Comparison of ENCODE assay signal across 12 mouse cellular contexts in genomic region chr6:38730169-38731146, GRCm38 (mm10).
DNase-seq lines count a peak whose midpoint lies in the region; ATAC-seq and TF ChIP-seq lines count a peak whose summit lies in the region.
"Had no signal": no experiment of that assay in that cellular context is flagged by ENCODE, and none has a peak within 500 bp of the region (broad histone marks: within the 10 kb centered on the region; RNA-seq: fewer than 3 reads in every experiment).

No protein-coding gene starts in this region.

- H3K27me3 ChIP-seq in ES-Bruce4 (ENCODE audit: control insufficient read depth, insufficient read depth, low read length, poor library complexity, severe bottlenecking): no peaks in the 10 kb centered on the region
- H3K27me3 ChIP-seq in forebrain, embryonic 15.5 days: no peaks in the 10 kb centered on the region
- H3K27me3 ChIP-seq in midbrain, embryonic 10.5 days (ENCODE audit: low read depth, poor library complexity, severe bottlenecking): peaks cover 4% of the 10 kb centered on the region; the same call in 1 of the 2 replicates

- peaks cover 2% of the 10 kb centered on the region for H3K4me1 ChIP-seq in ES-Bruce4 (ENCODE audit: control insufficient read depth, insufficient read depth, low read length)
- H3K4me1 ChIP-seq in forebrain, embryonic 15.5 days: peaks cover 8% of the 10 kb centered on the region
- peaks cover 30% of the 10 kb centered on the region for H3K4me1 ChIP-seq in midbrain, embryonic 10.5 days
- H3K4me1 ChIP-seq: limb, embryonic 10.5 days had no signal

- no peak overlapping the region for H3K9ac ChIP-seq in ES-Bruce4 (ENCODE audit: low read depth, poor library complexity, severe bottlenecking)
- no peak overlapping the region for H3K9ac ChIP-seq in forebrain, embryonic 15.5 days (replicated peaks)

- TF ChIP-seq POLR2A in ES-Bruce4 (IDR thresholded peaks at IDR 0.05; ENCODE audit: insufficient read depth, low read length): no peak

- WGBS in forebrain, embryonic 15.5 days: 71% methylated on average over 15 of the region's 15 CpGs
- WGBS in midbrain, embryonic 10.5 days: 79% methylated on average over 15 of the region's 15 CpGs

- peak; percentile 72 for ATAC-seq in forebrain, embryonic 15.5 days (replicated peaks)
- ATAC-seq: lung, postnatal 0 days had no signal

- no peak for TF ChIP-seq CTCF in ES-Bruce4 (IDR thresholded peaks at IDR 0.05; ENCODE audit: low read depth, low read length)

- no peak overlapping the region for H3K4me3 ChIP-seq in ES-Bruce4 (ENCODE audit: low read depth, low read length)
- no peak overlapping the region for H3K4me3 ChIP-seq in forebrain, embryonic 15.5 days
- H3K4me3 ChIP-seq in midbrain, embryonic 10.5 days: no peak overlapping the region
- H3K4me3 ChIP-seq: limb, embryonic 10.5 days had no signal

- peak; percentile 25 for DNase-seq in cerebellum, adult 9-10 months
- DNase-seq in cerebellum, postnatal 25 days: no peak
- DNase-seq in midbrain, embryonic 10.5 days (ENCODE audit: low spot score): no peak
- no peak for DNase-seq in gastrocnemius, postnatal 36 days
- no peak for DNase-seq in adrenal gland, postnatal 14 days
- no peak for DNase-seq in urinary bladder, postnatal 25 days (ENCODE audit: low spot score)
- DNase-seq: heart, adult 18-20 months; kidney, adult 18-20 months had no signal

- H3K36me3 ChIP-seq in ES-Bruce4 (ENCODE audit: control insufficient read depth, insufficient read depth, low read length, poor library complexity, severe bottlenecking): no peaks in the 10 kb centered on the region
- peaks cover 23% of the 10 kb centered on the region for H3K36me3 ChIP-seq in forebrain, embryonic 15.5 days
- peaks cover 79% of the 10 kb centered on the region for H3K36me3 ChIP-seq in midbrain, embryonic 10.5 days

- peak; percentile 89 for TF ChIP-seq EP300 in ES-Bruce4 (IDR thresholded peaks at IDR 0.05; ENCODE audit: insufficient read depth, low read depth, low read length)

- H3K27ac ChIP-seq in ES-Bruce4 (ENCODE audit: insufficient read depth, low read length): peak overlapping the region; percentile 33
- H3K27ac ChIP-seq in forebrain, embryonic 15.5 days (replicated peaks): peak overlapping the region; percentile 76
- H3K27ac ChIP-seq in midbrain, embryonic 10.5 days (replicated peaks): peak overlapping the region; percentile 74; the same call in 1 of the 2 replicates
- H3K27ac ChIP-seq: limb, embryonic 10.5 days had no signal

- intact Hi-C loops in gastrocnemius, postnatal 36 days (cut with DNase I): no loop called here

- no peaks in the 10 kb centered on the region for H3K9me3 ChIP-seq in ES-Bruce4 (replicated peaks; ENCODE audit: control insufficient read depth, insufficient read depth, low read length, poor library complexity, severe bottlenecking)
- H3K9me3 ChIP-seq in forebrain, embryonic 15.5 days: no peaks in the 10 kb centered on the region
- no peaks in the 10 kb centered on the region for H3K9me3 ChIP-seq in midbrain, embryonic 10.5 days (replicated peaks)
- H3K9me3 ChIP-seq: limb, embryonic 10.5 days had no signal

- no peak overlapping the region for H3K4me2 ChIP-seq in forebrain, embryonic 15.5 days (replicated peaks)
